Mouse (Mus musculus): ENCODE measurements around the gene Capn9.

- TF ChIP-seq CTCF (conservative IDR thresholded peaks at IDR 0.05 in 1 of 2, IDR thresholded peaks at IDR 0.05 in 1 of 2; ENCODE audit: low read depth in 2 of 2, low read length in 2 of 2) (no peak), POLR2A (IDR thresholded peaks at IDR 0.05; ENCODE audit: low read depth, low read length) (no peak)
Measured at GRCm38 (mm10) chr8:124635247-124635502, 59.3 kb downstream of the Capn9 start.

Data from CH12.LX (cell line).